Mouse (Mus musculus) left cerebral cortex, adult 11 months (tissue): ENCODE data around the gene Mospd2.
A peak's percentile ranks its signal among the peaks of the same experiment; 100 is the strongest.

ENCODE experiments used
- DNase-seq: peaks from one replicate; pipeline ENCODE4 v3.0.0; 2022; ENCODE audit warnings: low spot score

The Mospd2 gene

DNA sequence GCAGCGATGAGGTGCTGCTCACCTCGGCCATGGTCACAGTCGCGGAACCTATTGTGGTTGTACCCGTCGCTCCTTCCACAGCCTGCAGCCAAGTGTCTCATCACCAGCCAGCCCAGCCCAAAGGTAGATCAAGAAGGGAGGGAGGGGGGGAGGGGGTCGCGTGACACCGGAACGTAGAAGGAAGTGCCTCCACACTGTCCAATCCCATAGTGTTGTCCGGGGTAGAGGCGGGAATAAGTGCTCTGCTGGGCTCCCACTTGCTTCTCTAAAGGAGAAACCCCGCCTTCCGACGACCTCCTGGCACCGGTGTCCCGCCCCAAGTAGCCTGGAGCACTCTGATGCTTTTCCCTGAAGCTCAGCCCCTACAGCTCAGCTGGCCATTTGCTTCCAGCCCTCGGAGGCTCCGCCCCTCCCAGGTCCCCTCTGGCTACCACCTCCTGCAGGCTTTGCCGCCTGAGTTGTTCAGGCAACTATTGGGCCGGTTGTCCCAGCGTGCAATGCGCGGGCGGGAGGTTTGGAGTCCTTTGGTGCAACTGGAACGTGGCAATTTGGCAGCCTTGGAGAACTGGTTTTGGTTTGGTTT, at the start of gene Mospd2, which contains the start of gene Fancb:
Gene Mospd2, minus strand, starts transcription at position 183 of the 583 bp plus-strand sequence.
Gene Fancb, plus strand, starts transcription at position 400 of the 583 bp plus-strand sequence.
- DNase-seq, result peak; percentile 85

DNA sequence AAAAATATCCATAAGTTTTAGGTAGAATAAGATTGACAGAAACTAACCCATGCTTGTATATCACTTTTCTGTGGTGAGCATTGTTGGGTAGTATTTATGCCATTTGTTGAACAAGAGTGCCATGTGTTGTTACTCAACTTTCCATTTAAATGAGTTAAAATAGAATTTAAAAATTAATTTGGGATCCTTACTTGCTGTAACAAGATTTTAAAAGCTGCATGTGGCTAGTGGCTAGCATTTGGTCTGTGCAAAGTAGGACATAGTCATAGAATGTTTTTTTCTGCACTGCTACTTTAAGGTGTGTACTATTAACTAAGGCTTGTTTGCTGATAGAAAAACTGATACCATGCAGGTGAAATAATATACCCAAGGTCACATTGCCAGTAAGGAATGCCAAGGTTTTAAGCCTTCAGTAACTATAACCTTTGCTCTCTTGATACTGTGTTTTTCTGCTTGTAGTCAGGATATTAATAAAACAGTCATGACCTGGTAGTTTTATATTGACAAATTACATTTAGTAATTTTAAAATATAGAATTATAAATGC, 24.7 kb upstream of the Mospd2 start, which contains the start of gene Gm17604:
Gene Gm17604, minus strand, starts transcription at position 51 of the 546 bp plus-strand sequence.
- DNase-seq, result no peak

DNA sequence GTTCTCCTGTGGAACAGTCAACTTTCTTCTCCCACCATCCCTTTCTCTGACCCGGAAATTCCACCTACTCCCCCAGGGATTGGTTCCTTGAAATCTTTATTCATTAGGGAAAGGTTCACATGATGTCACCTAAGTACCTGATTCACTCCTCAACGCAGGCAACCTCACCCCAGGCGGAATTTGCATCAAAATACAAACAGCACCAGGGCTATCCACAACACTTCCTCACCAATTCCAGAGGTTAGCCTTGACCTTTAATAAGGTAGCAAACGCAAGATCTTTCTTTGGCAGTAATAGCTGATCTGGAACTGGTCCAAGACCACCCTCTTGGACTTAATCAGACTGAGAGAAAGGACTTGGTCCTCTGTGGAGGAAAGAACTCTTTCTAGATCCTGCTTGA, 23.0 kb upstream of the Mospd2 start:
- no peak for DNase-seq

DNA sequence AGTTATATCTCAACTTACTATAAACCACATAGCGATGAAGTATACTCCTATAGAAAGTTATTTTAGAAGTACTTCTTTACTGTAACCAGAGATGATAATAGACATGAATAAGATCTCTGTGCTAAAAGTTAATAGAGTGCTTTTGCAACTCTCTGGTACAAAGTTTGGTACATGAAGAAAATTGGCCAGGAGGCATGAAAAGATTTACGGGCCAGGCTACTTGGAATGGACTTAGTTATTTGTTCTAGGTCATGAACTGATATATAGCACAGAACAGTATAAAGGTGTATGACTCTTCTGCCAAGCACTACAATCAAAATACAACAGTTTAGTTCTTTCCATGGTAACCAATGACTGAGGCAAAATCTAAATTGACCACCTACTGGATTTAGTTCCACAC, 1.3 kb downstream of the Mospd2 start:
- no peak for DNase-seq

DNA sequence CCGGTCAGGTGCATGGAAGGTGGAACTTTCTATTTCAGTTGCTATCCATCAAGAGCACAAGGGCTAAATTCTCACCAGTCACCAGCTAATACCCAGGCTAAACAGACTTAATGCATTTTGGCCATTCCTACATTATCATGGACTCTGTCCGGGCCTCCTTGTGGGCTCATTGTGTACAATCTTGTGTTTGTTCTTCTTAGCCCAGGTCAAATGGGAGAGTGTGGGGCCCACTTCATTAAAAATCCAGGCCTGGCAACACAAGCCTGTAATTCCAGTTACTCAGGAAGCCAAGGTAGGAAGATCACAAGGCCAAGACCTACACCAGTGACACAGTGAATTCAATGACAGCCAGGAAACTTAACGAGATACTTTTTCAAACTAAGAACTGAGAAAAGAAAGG, 9.0 kb downstream of the Mospd2 start:
- no peak for DNase-seq

DNA sequence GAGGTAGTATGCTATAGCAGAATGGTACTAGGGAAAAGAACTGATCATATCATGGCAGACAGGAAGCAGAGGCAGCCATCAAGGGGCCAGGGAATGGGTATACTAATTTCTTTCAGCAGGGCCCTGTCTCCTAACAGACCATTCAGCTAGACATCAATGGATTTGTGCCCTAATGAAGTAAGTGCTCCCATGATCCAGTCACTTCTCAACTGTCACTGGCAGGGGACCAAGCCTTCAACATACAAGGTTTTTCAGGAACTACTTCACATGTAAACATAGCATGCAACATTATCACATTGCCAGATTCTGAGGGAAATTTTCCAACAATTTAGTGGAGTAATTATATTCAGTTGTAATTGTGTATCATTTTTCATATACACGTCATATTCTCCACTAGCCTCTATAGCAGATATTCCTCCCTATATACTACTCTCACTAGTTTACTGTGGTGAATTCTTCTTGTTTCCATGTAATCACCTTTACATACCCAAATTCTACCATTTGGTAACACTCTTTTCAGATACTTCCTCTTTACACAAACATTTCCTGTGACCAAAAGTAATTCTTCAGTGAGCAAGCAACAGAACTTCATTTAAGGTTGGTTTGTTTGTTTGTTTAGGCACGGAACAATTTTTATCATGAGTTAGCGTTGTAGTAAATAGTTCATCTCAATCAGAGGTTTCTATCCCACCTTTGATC, 14.3 kb downstream of the Mospd2 start:
- DNase-seq, result no peak

DNA sequence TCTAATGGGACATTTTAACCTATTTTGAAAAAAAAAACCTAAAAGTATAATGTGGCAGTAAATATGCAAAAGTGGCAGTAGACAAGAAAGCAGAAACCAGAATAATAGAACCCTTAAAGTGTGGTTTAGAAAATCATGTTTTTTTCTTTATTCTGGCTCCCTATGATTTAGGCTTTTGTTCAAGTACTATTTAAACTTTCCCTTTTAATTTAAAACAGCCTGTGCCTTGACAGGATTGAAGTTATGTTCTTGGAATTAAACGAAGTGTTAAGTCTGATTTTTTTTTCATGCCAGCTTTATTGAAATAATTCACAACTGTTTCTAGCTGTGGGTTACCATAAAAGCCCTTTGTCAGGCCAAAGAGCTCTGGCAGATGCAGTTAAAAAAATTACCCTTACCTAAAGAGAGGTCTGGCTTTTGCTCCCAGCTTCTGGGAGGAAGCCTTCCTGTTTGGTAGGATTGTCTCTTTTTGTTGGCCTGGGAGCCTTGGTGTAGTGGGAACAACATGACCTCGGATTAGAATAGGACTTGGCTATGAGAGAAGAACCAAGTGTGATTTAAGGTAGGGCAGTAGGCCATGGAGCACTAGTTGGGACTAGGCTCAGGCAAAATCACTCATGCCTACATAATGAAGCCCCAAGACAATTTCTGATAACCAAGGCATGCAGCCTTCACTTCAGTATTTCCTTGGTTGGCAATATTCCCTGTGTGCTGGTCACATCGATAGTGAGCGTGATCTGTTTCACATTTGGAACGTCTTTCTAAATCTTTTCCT, 27.4 kb downstream of the Mospd2 start:
- no peak for DNase-seq

DNA sequence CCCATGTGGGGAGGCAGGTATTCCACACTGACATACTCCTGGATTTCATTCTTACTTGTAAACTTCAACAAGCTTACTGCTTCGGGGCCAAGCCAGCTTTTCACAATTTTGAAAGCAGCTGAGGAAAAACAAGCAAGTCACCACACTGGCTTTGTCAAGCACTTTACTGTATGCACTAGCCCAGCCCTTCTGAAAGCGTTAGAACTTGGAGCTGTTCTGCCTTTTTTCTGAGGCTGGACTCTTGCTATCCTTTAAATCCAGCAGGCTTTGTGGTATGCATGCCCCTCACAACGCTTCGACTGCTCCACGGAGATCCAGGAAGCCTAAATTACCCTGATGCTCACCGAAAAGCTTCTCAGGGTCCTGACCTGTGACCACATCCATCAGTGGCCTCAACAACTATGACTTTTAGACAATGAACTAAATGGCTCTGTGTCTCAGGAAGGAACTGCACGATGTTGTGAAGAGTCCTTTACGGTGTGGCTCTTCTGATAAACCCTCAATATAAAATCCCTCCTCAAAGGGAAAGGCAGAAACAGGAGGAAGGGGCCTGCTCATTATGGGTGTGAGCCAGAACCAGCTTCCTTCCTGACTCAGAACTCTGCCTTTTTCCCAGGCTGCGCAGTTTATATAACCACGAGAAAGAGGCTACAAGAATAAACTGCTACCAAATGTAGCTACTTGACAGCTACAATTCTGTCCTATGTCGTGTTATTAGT, 28.2 kb downstream of the Mospd2 start:
- DNase-seq, result no peak

DNA sequence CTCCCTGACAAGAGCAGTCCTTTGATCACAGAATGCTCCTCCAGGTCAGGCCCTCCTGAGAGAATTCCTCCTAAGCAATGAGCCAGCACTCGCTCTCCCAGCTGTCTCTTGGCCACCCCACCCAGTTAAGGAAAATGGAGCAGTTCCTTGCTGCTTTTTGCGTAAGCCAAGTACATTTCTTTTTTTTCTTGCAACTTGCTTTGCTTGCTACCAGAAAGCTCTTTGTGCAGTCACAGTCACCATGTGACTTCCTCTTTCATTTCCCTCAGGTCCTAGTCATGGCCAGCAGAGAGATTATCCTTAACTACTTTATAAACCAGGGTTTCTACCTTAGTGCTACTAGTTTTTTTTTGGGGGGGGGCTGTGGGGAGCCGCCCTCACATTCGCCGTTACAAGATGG, 38.6 kb downstream of the Mospd2 start:
- DNase-seq, result no peak

DNA sequence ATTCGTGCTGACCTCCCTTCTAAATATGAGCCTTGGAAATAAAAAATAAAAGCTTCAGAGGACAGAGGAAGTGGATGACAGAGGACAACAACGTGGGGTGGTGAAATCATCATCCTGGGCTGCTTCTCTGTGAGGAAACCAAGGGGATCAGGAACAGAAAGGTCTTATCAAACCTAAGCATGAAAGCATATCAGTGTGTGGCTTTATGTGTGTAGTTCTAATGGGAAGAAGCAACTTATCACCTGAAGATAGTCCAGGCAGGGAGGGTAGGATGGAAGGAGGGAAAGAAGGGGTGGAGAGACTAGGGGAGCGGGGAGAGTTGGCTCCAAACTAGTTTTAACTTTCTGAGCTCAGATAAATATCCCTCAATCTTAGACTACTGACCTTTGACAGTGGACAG, 67.2 kb downstream of the Mospd2 start:
- no peak for DNase-seq

DNA sequence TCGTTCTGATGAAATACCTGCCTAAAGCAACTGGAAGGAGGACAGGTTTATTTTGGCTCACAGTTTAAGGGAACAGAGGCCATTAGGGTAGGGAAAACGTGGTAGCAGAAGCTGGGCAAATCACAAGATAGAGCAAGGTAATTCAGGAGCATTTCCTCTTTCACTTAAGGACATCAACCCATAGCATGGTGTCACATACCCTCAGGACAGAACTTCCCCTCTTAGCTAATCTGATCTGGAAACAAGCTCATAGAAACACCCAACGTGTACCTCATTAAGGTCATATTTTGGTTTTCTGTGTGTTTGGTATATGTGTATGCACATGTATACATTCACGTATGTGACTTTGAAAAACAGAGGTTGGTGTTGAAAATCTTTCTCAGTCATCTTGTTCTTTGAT, 68.0 kb downstream of the Mospd2 start:
- DNase-seq, result no peak

DNA sequence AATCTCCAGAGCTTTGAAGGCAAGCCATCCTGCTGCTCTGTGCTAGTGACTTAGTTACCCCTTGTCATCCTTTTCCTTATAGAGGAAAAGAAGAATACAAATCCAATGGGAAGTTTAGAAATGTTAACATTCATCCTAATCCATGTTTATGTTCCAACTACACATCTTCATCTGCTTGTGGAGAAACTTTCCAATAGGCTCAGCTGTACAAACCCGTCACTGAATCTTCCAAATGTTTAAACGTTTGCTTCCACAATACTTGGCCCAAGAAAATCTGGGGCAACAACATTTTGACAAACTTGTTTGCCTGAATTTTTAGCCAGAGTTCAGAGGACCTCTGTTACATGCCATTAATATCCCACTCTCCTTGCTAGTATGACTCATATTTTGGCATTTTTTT, 78.3 kb downstream of the Mospd2 start:
- DNase-seq, result no peak

DNA sequence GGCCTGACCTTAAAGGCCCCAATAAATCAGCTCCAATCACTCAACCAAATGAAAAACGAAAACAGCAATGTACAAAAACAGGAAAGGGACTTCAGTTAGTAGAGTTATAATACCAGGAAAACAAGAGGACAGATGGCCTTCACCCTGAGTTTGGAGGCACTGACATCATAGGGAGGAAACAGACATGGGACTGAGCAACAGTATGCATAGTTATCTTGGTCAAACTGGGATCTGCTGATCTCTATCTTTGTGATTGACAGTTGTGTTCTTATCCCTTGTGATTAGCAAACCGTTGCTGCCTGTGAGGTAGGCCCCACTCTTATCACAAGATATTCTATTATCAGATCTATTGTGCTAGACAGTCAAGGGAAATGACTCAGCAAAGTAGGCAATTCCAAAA, 80.4 kb downstream of the Mospd2 start:
- no peak for DNase-seq

DNA sequence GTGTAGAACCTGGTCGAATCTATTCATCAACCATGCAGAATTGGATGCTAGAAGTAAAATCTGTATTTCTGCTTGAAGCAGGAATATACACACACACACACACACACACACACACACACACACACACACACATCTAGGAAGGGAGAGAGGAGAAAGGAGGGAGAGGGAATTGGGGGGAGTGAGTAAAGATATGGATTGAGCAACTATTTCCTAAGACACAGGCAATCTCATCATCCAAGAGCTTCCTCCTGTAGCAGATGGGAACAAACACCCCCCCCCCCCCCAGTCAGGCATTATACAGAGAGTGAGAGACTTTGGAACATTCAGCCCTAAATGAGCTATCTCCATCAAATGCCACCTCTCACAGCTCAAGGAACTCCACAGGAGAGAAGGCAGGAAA, 93.9 kb downstream of the Mospd2 start:
- DNase-seq, result no peak
